Mouse (Mus musculus) bone marrow, adult 2 months (tissue): ENCODE measurements at regions not wholly inside any gene's neighbourhood (a gene's known extent, or its start where the extent isn't known, plus 50 kb on each side); places are given as distances from the start of the nearest gene placed in this dataset.

Experiments used
- H3K27ac ChIP-seq: fragments of 200-500 bp; 2 replicates; pipeline ENCODE4 v1.5.1; 2012; ENCODE audit warnings: low read depth, mild to moderate bottlenecking, control low read depth, inconsistent platforms, low read length; ENCODE audit not compliant: control insufficient read depth, poor library complexity, insufficient read depth
- H3K4me1 ChIP-seq: fragments of 200-500 bp; 2 replicates; pipeline ENCODE4 v1.6.1; 2011; ENCODE audit warnings: low read length; ENCODE audit not compliant: control insufficient read depth, insufficient read depth
- H3K4me3 ChIP-seq: fragments of 200-500 bp; replicated peaks from 2 replicates; pipeline ENCODE3; 2011; ENCODE audit warnings: mild to moderate bottlenecking, low read depth, low read length, control low read depth; ENCODE audit not compliant: control insufficient read depth
- CTCF ChIP-seq: fragments of 200-500 bp; IDR thresholded peaks from 2 replicates; pipeline ENCODE4 v1.5.1; 2011; ENCODE audit warnings: low read length, control low read depth; ENCODE audit not compliant: control insufficient read depth, insufficient read depth
- POLR2A ChIP-seq: fragments of 200-500 bp; IDR thresholded peaks from 2 replicates; pipeline ENCODE4 v1.6.1; 2011; ENCODE audit warnings: low read depth, mild to moderate bottlenecking, control low read depth, low read length, borderline replicate concordance; ENCODE audit not compliant: control insufficient read depth
- WGBS: fragments of 180-500 bp; shearing (Covaris S2); methylation state at CpG from one replicate; pipeline ENCODE4 v1.1.7; 2018; 5-methylcytosine and 5-hydroxymethylcytosine counted together

DNA sequence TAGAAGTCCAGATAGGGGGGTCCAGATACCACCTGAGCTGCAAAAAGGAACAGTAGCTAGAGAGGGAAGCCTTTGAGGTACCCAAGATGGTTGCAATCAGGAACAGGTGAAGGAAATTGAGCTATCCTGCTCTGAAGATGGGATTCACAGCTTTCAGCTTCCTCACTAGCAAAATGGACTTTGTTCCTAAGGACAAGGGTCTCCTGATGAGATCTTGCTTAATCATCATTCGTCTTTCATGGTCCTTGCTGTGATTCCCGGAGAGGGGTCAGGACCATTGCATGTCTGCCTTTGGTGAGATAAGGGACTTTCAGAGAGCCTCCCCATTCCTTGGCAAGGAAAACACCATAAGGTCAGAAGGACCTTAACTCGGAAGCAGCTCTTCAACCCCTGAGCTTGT is 549.4 kb upstream of the Mgmt start:
- TF ChIP-seq POLR2A: no peak
- TF ChIP-seq CTCF: no peak
- 70% methylated on average over 3 of the region's 3 CpGs for WGBS
- no peak overlapping the region for H3K4me3 ChIP-seq
- no peak overlapping the region for H3K27ac ChIP-seq
- H3K4me1 ChIP-seq: no peaks in the 10 kb centered on the region

DNA sequence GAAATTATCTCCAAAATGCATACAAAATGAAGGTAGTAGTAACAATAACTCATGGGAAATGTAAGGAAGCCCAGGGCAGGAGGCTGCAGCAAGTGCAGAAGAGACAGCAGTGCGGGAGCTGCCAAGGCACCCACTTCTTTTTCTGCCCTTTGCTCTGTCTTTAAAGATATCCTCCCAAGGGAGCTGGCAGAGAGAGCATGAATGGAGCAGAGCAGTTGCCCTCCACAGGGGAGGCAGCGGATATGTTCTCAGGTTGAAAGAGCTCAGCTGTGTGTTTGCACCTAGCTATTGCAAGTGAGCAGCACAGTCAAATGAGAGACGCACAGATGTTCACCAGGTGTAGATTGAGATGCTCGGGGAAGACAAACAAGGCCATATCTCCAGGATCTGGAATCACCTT is 547.9 kb upstream of the Mgmt start:
- Histone ChIP-seq H3K27ac (no peak overlapping the region), H3K4me1 (no peaks in the 10 kb centered on the region), H3K4me3 (no peak overlapping the region)
- WGBS: 77% methylated on average over 4 of the region's 4 CpGs
- TF ChIP-seq POLR2A (no peak), CTCF (no peak)

DNA sequence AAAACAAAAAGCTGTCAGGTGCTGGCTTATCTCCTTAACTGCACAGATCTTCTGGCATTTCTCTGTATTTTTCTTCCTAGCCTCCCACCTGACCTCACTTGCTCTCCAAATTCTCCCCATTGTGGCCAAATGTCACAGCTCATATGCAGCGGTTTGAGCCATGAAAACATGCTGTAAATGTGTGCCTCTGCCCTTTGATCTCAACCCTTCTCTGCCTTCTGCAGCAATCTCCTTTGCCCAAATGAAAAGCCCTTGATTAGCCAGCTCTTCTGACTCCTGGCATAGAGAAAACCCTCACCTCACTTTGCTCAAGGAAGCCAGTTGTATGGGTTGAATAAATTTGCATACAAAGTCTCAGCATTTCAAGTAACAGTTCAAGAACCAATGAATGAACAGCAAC is 546.1 kb upstream of the Mgmt start:
- TF ChIP-seq POLR2A: no peak
- no peak for TF ChIP-seq CTCF
- Histone ChIP-seq H3K27ac (no peak overlapping the region), H3K4me1 (no peaks in the 10 kb centered on the region), H3K4me3 (no peak overlapping the region)
- 47% methylated on average over 1 of the region's 1 CpGs for WGBS

DNA sequence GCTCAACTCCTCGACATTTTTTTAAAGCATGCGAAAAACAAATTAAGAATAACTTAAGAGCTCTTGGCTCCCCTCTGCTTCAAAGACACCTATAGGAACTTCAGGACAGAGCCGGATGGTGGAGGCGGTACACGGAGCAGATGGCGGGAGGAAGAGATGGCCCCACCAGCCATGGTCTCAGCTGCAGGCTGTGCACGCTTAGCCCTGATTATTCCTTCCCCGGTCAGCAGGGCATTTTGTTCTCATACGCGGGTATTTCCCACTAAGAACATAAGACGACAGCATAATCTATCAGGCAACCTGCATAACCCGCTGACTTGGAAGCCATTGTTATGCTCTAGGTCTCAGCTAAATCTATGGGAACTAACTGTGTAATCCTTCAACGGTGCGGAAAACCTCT is 544.8 kb upstream of the Mgmt start:
- TF ChIP-seq POLR2A (no peak), CTCF (no peak)
- no peak overlapping the region for H3K27ac ChIP-seq
- H3K4me3 ChIP-seq: no peak overlapping the region
- H3K4me1 ChIP-seq: no peaks in the 10 kb centered on the region
- 85% methylated on average over 14 of the region's 14 CpGs for WGBS

DNA sequence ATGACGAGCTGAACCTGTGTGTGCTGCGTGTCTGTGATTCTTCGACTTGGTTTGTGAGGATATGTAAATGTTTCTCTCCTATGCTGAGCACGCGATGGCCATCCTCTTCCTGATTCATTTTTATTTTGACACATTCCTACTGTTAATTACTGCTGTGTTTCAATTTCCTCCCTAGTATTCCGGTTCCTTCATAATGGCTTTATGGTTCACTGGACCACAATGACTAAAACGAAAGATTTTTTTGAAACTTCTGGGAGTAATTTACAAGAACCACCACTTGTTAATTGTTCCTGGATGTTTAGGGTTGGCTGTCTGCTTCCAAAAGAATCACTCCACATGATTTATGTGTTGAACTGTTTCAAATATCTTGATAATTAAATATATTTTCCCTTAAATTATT is 537.4 kb upstream of the Mgmt start:
- no peaks in the 10 kb centered on the region; the same call in 1 of the 2 replicates for H3K4me1 ChIP-seq
- H3K27ac ChIP-seq: no peak overlapping the region
- 73% methylated on average over 7 of the region's 7 CpGs for WGBS
- no peak overlapping the region for H3K4me3 ChIP-seq
- no peak for TF ChIP-seq POLR2A
- TF ChIP-seq CTCF: no peak

DNA sequence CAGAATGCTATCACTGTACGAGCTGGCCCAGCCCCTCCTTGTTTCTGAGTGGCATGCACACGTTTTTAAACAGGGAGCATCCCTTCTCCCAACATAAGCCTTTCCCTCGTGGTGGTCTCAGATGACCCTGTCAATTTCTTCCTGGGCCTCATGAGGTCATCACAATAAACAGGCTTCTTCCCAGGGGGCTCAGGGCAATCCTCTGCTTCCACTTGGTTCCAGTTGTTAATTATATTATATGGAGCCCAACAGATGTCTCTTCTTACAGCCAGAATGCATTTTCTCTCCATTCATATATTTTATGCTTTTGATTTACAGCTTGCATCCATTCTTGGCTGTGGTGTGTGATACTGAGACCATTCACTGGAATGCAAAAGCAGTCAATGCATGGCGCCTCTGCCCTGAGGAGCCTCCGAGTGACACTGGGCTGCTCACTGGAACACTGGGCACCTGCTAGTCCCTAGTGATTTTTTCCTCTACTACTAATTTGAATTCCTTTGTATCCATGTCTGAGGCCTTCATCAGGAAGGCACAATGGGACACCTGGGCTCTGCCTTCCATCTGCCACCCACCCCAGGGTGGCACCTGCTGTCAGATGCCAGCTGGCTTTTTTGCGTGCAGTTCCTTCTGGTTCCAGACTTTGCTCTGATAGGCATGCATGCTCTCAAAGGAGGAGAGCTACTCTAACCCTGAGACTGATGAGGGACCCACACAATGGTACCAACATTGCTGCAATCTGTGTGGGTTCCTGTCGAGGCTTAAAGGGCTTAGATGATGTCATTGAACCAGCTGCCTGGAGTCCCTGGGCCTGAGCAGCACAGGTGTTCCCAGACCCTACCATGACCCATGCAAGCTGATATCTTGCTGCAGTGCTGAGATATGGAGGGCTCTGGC is 528.8 kb upstream of the Mgmt start:
- 68% methylated on average over 7 of the region's 7 CpGs for WGBS
- no peak overlapping the region for H3K27ac ChIP-seq
- TF ChIP-seq CTCF (no peak), POLR2A (no peak)
- no peaks in the 10 kb centered on the region; the same call in 1 of the 2 replicates for H3K4me1 ChIP-seq
- no peak overlapping the region for H3K4me3 ChIP-seq

DNA sequence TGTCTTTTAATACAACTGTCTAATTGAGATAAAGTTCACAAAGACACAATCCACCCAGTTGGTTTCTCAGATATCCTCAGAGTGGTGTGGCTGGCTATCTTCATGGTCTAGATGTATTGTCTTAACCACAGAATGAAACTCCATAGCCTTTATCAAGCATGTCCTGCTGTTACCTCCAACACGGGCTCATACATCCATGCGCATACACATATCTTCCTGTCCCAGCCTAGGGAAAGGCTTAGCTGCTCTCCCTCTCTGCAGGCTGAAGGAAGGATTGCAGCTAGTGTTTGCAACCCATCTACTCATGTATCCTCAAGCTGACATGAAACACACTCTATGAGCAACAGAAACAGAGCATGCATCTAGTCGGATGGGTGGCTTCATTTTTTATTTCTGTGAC is 517.2 kb upstream of the Mgmt start:
- TF ChIP-seq POLR2A: no peak
- WGBS: 70% methylated on average over 3 of the region's 3 CpGs
- no peak overlapping the region for H3K4me3 ChIP-seq

DNA sequence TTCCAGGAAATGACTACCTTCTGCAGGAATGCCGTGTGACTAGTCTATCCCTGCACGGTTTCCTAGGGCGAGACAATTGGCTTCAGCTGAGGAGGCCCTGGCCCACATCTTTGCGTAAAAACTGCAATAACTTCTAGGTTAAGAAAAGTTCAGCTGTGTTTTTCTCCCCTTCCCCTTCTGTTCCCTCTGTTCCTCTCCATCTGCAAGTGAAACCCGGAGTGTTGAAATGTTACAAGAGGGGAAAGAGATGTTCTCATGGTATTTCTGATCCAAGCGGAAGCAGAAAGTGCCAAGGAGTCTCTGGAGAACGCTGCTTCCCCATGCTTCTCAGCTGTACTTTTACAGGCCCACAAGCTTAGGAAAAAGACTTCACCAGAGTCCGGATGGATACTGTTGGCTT is 516.7 kb upstream of the Mgmt start:
- no peaks in the 10 kb centered on the region for H3K4me1 ChIP-seq
- WGBS: 58% methylated on average over 8 of the region's 8 CpGs
- H3K27ac ChIP-seq: no peak overlapping the region
- TF ChIP-seq POLR2A (no peak), CTCF (no peak)
- no peak overlapping the region for H3K4me3 ChIP-seq

More for the DNA sequence above, 517.2 kb upstream of the Mgmt start:
- Histone ChIP-seq H3K27ac (no peak overlapping the region), H3K4me1 (no peaks in the 10 kb centered on the region)
